Mouse (Mus musculus) thymus, adult 2 months (tissue): ENCODE measurements at regions not wholly inside any gene's neighbourhood (a gene's known extent, or its start where the extent isn't known, plus 50 kb on each side); places are given as distances from the start of the nearest gene placed in this dataset.

ENCODE experiments used
- CTCF ChIP-seq: fragments of 200-500 bp; IDR thresholded peaks from 2 replicates; pipeline ENCODE4 v1.5.1; 2012; ENCODE audit warnings: mild to moderate bottlenecking, control low read depth, low read length, moderate library complexity, borderline replicate concordance; ENCODE audit not compliant: control insufficient read depth, poor library complexity, insufficient read depth; ENCODE audit errors: extremely low read depth
- POLR2A ChIP-seq: fragments of 200-500 bp; IDR thresholded peaks from 2 replicates; pipeline ENCODE4 v1.6.1; 2012; ENCODE audit warnings: mild to moderate bottlenecking, low read length, control low read depth, moderate library complexity; ENCODE audit not compliant: control insufficient read depth, poor library complexity, insufficient read depth; ENCODE audit errors: extremely low read depth

GRCm38 (mm10) chr1:13863712-13864111, 2229.4 kb downstream of the 4930444P10Rik start:
- no peak for TF ChIP-seq POLR2A
- TF ChIP-seq CTCF: no peak
